Mouse (Mus musculus): ENCODE results near the gene Cul9. TPM values are rescaled to one million over a fixed set of nuclear protein-coding genes. Genes with fewer than 3 reads are reported as not detected.

The Cul9 gene
- polyA plus RNA-seq, 1 experiment: 22.9 TPM

- no peak for DNase-seq (ENCODE audit: low spot score)
Measured at GRCm38 (mm10) chr17:46553469-46553868, 7.3 kb upstream of the Cul9 start.

- DNase-seq (ENCODE audit: low spot score): peak; percentile 88
Measured at GRCm38 (mm10) chr17:46552841-46553423, 6.7 kb upstream of the Cul9 start.

GRCm38 (mm10) chr17:46552151-46552550, 6.0 kb upstream of the Cul9 start:
- no peak for DNase-seq (ENCODE audit: low spot score)

GRCm38 (mm10) chr17:46551369-46551768, 5.2 kb upstream of the Cul9 start:
- DNase-seq (ENCODE audit: low spot score): no peak

GRCm38 (mm10) chr17:46550904-46551303, 4.7 kb upstream of the Cul9 start:
- no peak for DNase-seq (ENCODE audit: low spot score)

GRCm38 (mm10) chr17:46549642-46550041, 3.5 kb upstream of the Cul9 start:
- DNase-seq (ENCODE audit: low spot score): no peak

GRCm38 (mm10) chr17:46549193-46549592, 3.0 kb upstream of the Cul9 start:
- DNase-seq (ENCODE audit: low spot score): no peak

GRCm38 (mm10) chr17:46548741-46549140, 2.6 kb upstream of the Cul9 start:
- no peak for DNase-seq (ENCODE audit: low spot score)

GRCm38 (mm10) chr17:46547923-46548322, 1.7 kb upstream of the Cul9 start:
- no peak for DNase-seq (ENCODE audit: low spot score)

GRCm38 (mm10) chr17:46546995-46547394, 807 bp upstream of the Cul9 start:
- no peak for DNase-seq (ENCODE audit: low spot score)

- DNase-seq (ENCODE audit: low spot score): no peak
Measured at GRCm38 (mm10) chr17:46546591-46546990, 403 bp upstream of the Cul9 start.

- DNase-seq (ENCODE audit: low spot score): no peak
Measured at GRCm38 (mm10) chr17:46543661-46544060, 2.5 kb downstream of the Cul9 start.

- peak; percentile 61 for DNase-seq (ENCODE audit: low spot score)
Measured at GRCm38 (mm10) chr17:46525579-46526307, 20.4 kb downstream of the Cul9 start.

- peak; percentile 17 for DNase-seq (ENCODE audit: low spot score)
Measured at GRCm38 (mm10) chr17:46525065-46525464, 21.1 kb downstream of the Cul9 start.

GRCm38 (mm10) chr17:46521963-46522668, 24.1 kb downstream of the Cul9 start:
- peak; percentile 17 for DNase-seq (ENCODE audit: low spot score)

- peak; percentile 18 for DNase-seq (ENCODE audit: low spot score)
Measured at GRCm38 (mm10) chr17:46521174-46521573, 25.0 kb downstream of the Cul9 start.

- DNase-seq (ENCODE audit: low spot score): no peak
Measured at GRCm38 (mm10) chr17:46520385-46520979, 25.7 kb downstream of the Cul9 start.

GRCm38 (mm10) chr17:46519971-46520370, 26.2 kb downstream of the Cul9 start:
- no peak for DNase-seq (ENCODE audit: low spot score)

- no peak for DNase-seq (ENCODE audit: low spot score)
Measured at GRCm38 (mm10) chr17:46513329-46513728, 32.9 kb downstream of the Cul9 start.

GRCm38 (mm10) chr17:46511059-46511710, 35.0 kb downstream of the Cul9 start:
- DNase-seq (ENCODE audit: low spot score): no peak

GRCm38 (mm10) chr17:46505617-46506016, 40.6 kb downstream of the Cul9 start:
- no peak for DNase-seq (ENCODE audit: low spot score)

All from urinary bladder, adult 2 months (tissue).